Comparison of ENCODE assay signal across 10 mouse cellular contexts in the genomic region with DNA sequence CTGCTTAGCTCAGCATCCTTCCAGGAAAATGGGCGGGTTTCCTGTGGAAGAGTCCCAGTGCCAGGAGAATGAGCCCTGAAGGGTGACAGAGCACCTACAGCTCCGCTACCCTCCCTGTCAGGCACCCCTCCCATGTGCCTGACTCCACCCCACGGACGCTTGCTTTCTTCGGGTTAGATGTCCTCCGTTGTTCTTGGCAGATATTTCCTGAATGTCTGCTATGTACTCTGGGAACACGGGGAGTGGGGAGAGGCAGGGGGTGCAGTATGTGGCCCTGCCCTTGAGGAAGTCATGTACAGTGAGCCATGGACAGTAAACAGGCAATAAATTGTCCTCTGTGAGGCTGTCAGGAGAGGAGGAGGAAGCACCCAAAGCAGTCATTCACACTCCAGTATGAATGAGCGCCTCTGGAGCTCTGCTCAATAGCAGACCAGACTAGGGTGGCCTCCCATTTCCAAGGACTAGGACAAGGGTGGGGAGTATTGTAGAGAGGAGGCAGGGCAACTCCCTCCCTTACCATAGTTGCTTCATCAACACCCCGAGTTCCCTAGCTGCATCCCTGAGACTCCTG. TPM values are rescaled to one million over a fixed set of nuclear protein-coding genes. Genes with fewer than 3 reads are reported as not detected.
DNase-seq lines count a peak whose midpoint lies in the region; ATAC-seq lines count a peak whose summit lies in the region.
"Had no signal": no experiment of that assay in that cellular context is flagged by ENCODE, and none has a peak within 500 bp of the region (broad histone marks: within the 10 kb centered on the region; RNA-seq: fewer than 3 reads in every experiment).

No protein-coding gene starts in this region.

- H3K4me3 ChIP-seq in heart, embryonic 16.5 days (ENCODE audit: low read length) = no peak overlapping the region
- H3K4me3 ChIP-seq in forebrain, embryonic 11.5 days (ENCODE audit: low read depth, low read length) = no peak overlapping the region
- H3K4me3 ChIP-seq: neural tube, embryonic 12.5 days had no signal

- H3K4me2 ChIP-seq in heart, embryonic 16.5 days (ENCODE audit: low read depth, low read length) = no peak overlapping the region
- no peak overlapping the region for H3K4me2 ChIP-seq in forebrain, embryonic 11.5 days (ENCODE audit: low read depth, low read length, severe bottlenecking)
- H3K4me2 ChIP-seq: neural tube, embryonic 12.5 days had no signal

- H3K4me1 ChIP-seq in heart, embryonic 16.5 days (ENCODE audit: control insufficient read depth, insufficient read depth, low read length) = peaks cover 14% of the 10 kb centered on the region
- H3K4me1 ChIP-seq in forebrain, embryonic 11.5 days (replicated peaks; ENCODE audit: control insufficient read depth, insufficient read depth, low read length) = no peaks in the 10 kb centered on the region; the same call in 1 of the 2 replicates

- DNase-seq in gastrocnemius, postnatal 25 days = peak; percentile 78
- DNase-seq in gastrocnemius, postnatal 14 days = no peak
- peak; percentile 34 to 51 for DNase-seq in kidney, postnatal 4 days
- peak; percentile 67 for DNase-seq in skeletal muscle tissue, adult 2 months (ENCODE audit: low read depth, low spot score)
- DNase-seq in layer of hippocampus, postnatal 25 days (ENCODE audit: extremely low spot score in 1 of 2, low spot score in 1 of 2) = no peak
- no peak for DNase-seq in frontal cortex, postnatal 10 days (ENCODE audit: low spot score in 2 of 2)
- no peak for DNase-seq in forebrain, embryonic 11.5 days (ENCODE audit: low spot score)
- DNase-seq: layer of hippocampus, adult 9-11 months had no signal

- WGBS in heart, embryonic 16.5 days = 39% methylated on average over 9 of the region's 9 CpGs
- 78% methylated on average over 9 of the region's 9 CpGs for WGBS in forebrain, embryonic 11.5 days

- H3K27me3 ChIP-seq in heart, embryonic 16.5 days (ENCODE audit: control insufficient read depth, insufficient read depth, low read length) = no peaks in the 10 kb centered on the region
- H3K27me3 ChIP-seq in forebrain, embryonic 11.5 days (ENCODE audit: control insufficient read depth, insufficient read depth, low read length) = no peaks in the 10 kb centered on the region; the same call in 1 of the 2 replicates
- H3K27me3 ChIP-seq: neural tube, embryonic 12.5 days had no signal

- intact Hi-C loops in gastrocnemius, postnatal 14 days (cut with DNase I; ENCODE audit: low total_unique reads) = no loop called here

- peak; percentile 24 for ATAC-seq in heart, embryonic 16.5 days (replicated peaks; ENCODE audit: extremely low read depth, insufficient read depth, low FRiP score)
- ATAC-seq in forebrain, embryonic 11.5 days (replicated peaks; ENCODE audit: low FRiP score) = no peak

- peak overlapping the region; percentile 56 for H3K27ac ChIP-seq in heart, embryonic 16.5 days (ENCODE audit: low read length)
- H3K27ac ChIP-seq in forebrain, embryonic 11.5 days (ENCODE audit: low read depth, low read length) = no peak overlapping the region
- H3K27ac ChIP-seq: neural tube, embryonic 12.5 days had no signal

- no peaks in the 10 kb centered on the region; the same call in 1 of the 2 replicates for H3K36me3 ChIP-seq in heart, embryonic 16.5 days (ENCODE audit: control insufficient read depth, insufficient read depth)
- H3K36me3 ChIP-seq in forebrain, embryonic 11.5 days (ENCODE audit: control insufficient read depth, insufficient read depth, low read length) = no peaks in the 10 kb centered on the region
- H3K36me3 ChIP-seq: neural tube, embryonic 12.5 days had no signal

- H3K9ac ChIP-seq in heart, embryonic 16.5 days (ENCODE audit: low read length) = no peak overlapping the region
- H3K9ac ChIP-seq in forebrain, embryonic 11.5 days (ENCODE audit: low read length) = no peak overlapping the region
- H3K9ac ChIP-seq: neural tube, embryonic 12.5 days had no signal

- H3K9me3 ChIP-seq in heart, embryonic 16.5 days (replicated peaks; ENCODE audit: control insufficient read depth, low read length) = no peaks in the 10 kb centered on the region
- no peaks in the 10 kb centered on the region for H3K9me3 ChIP-seq in forebrain, embryonic 11.5 days (ENCODE audit: control insufficient read depth, low read length)
- H3K9me3 ChIP-seq: neural tube, embryonic 12.5 days had no signal

RNA-seq across cellular contexts. Expression of gene Cdkn1c, which starts 52.8 kb away (rescaled TPM):
- total RNA-seq in gastrocnemius, postnatal 25 days (2021) = 100 to 1,000 TPM in 1 of 2 experiments, 10 to 100 TPM in 1; 95.8 to 152 TPM
- 100 to 1,000 TPM; 565 to 617 TPM for total RNA-seq in gastrocnemius, postnatal 14 days (2021)
- 285 and 286 TPM in 2 replicates for polyA plus RNA-seq in heart, embryonic 16.5 days (2015; fragmentation: Nextera tagmentation; extraction: Ambion mirVana)
- total RNA-seq in layer of hippocampus, postnatal 25 days (2021) = 1 to 10 TPM; 6.8 to 8.7 TPM
- 372 and 435 TPM in 2 replicates for polyA plus RNA-seq in forebrain, embryonic 11.5 days (2014; fragmentation: Nextera tagmentation; extraction: Ambion mirVana)

Comparison
In these comparisons a context has a peak if more than half of its experiments do, and no peak if none do; other contexts are left out.
1. DNase-seq: peak in gastrocnemius, postnatal 25 days (single experiment), kidney, postnatal 4 days (2 of 2) and skeletal muscle tissue, adult 2 months (single experiment); none in gastrocnemius, postnatal 14 days (single experiment), layer of hippocampus, postnatal 25 days (0 of 2), frontal cortex, postnatal 10 days (0 of 2) and forebrain, embryonic 11.5 days (single experiment).
2. RNA of gene Cdkn1c, which starts 52.8 kb away (total RNA-seq): 565 to 617 TPM in gastrocnemius, postnatal 14 days and 95.8 to 152 TPM in gastrocnemius, postnatal 25 days; 6.8 to 8.7 TPM in layer of hippocampus, postnatal 25 days; every median in the first group is over 10 times any median in the second.